In the genomic region with DNA sequence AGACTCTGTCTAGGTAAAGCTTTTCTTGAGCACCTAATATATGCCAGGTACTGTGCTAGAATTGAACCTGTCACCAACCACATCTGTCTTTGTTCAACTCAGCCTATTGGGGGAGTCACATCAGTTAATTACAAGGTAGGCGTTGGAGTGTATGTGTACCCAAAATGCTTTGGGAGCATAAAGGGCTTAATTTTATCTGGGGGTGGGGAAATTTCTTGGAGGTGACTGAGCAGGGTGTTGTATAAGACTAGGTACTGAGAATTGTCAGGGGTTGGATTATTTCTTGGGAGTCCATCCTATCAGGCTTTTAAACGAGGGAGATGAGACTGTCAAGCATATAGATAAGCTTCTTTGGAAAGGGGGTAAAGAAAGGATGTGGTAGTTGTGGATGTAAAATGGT, we compare ENCODE assay signal across 9 mouse cellular contexts. TPM values are rescaled to one million over a fixed set of nuclear protein-coding genes. Genes with fewer than 3 reads are reported as not detected.
DNase-seq lines count a peak whose midpoint lies in the region; ATAC-seq lines count a peak whose summit lies in the region.
"Had no signal": no experiment of that assay in that cellular context is flagged by ENCODE, and none has a peak within 500 bp of the region (broad histone marks: within the 10 kb centered on the region; RNA-seq: fewer than 3 reads in every experiment).

No protein-coding gene starts in this region.

- DNase-seq in liver, embryonic 11.5 days (ENCODE audit: low spot score), result no peak
- no peak for DNase-seq in liver
- no peak for DNase-seq in layer of hippocampus, adult 9-11 months
- no peak for DNase-seq in spleen, adult 18-20 months
- no peak for DNase-seq in gastrocnemius, adult 18-20 months (ENCODE audit: low spot score)
- DNase-seq: gastrocnemius, postnatal 10 days had no signal

- 29% methylated on average over 2 of the region's 2 CpGs for WGBS in liver, embryonic 11.5 days
- WGBS in embryonic facial prominence, embryonic 13.5 days, result 27% methylated on average over 2 of the region's 2 CpGs
- 31% methylated on average over 2 of the region's 2 CpGs for WGBS in intestine, embryonic 15.5 days
- WGBS in neural tube, embryonic 12.5 days, result 44% methylated on average over 2 of the region's 2 CpGs

- H3K9me3 ChIP-seq in liver, embryonic 11.5 days (ENCODE audit: control insufficient read depth, low read length), result no peaks in the 10 kb centered on the region
- H3K9me3 ChIP-seq in embryonic facial prominence, embryonic 13.5 days, result no peaks in the 10 kb centered on the region
- H3K9me3 ChIP-seq in intestine, embryonic 15.5 days, result no peaks in the 10 kb centered on the region
- no peaks in the 10 kb centered on the region for H3K9me3 ChIP-seq in neural tube, embryonic 12.5 days

- H3K4me3 ChIP-seq in liver, embryonic 11.5 days (ENCODE audit: low read depth, low read length), result peak overlapping the region; percentile 100
- peak overlapping the region; percentile 90 for H3K4me3 ChIP-seq in embryonic facial prominence, embryonic 13.5 days
- H3K4me3 ChIP-seq in intestine, embryonic 15.5 days (replicated peaks), result peak overlapping the region; percentile 99
- H3K4me3 ChIP-seq in neural tube, embryonic 12.5 days, result peak overlapping the region; percentile 100

- peaks cover 4% of the 10 kb centered on the region; the same call in 1 of the 2 replicates for H3K36me3 ChIP-seq in liver, embryonic 11.5 days (ENCODE audit: control insufficient read depth, insufficient read depth, low read length)
- peaks cover 5% of the 10 kb centered on the region for H3K36me3 ChIP-seq in embryonic facial prominence, embryonic 13.5 days
- no peaks in the 10 kb centered on the region for H3K36me3 ChIP-seq in intestine, embryonic 15.5 days
- H3K36me3 ChIP-seq in neural tube, embryonic 12.5 days, result peaks cover 11% of the 10 kb centered on the region; the same call in 1 of the 2 replicates

- H3K27me3 ChIP-seq in liver, embryonic 11.5 days (replicated peaks; ENCODE audit: control insufficient read depth, insufficient read depth, low read length), result no peaks in the 10 kb centered on the region
- no peaks in the 10 kb centered on the region for H3K27me3 ChIP-seq in embryonic facial prominence, embryonic 13.5 days
- H3K27me3 ChIP-seq in intestine, embryonic 15.5 days (replicated peaks), result no peaks in the 10 kb centered on the region
- H3K27me3 ChIP-seq in neural tube, embryonic 12.5 days (replicated peaks), result no peaks in the 10 kb centered on the region

- H3K4me2 ChIP-seq in liver, embryonic 11.5 days, result peak overlapping the region; percentile 91
- peak overlapping the region; percentile 75 for H3K4me2 ChIP-seq in embryonic facial prominence, embryonic 13.5 days
- peak overlapping the region; percentile 64 for H3K4me2 ChIP-seq in intestine, embryonic 15.5 days (replicated peaks)
- peak overlapping the region; percentile 81 for H3K4me2 ChIP-seq in neural tube, embryonic 12.5 days (replicated peaks)

- H3K9ac ChIP-seq in liver, embryonic 11.5 days (ENCODE audit: low read depth, low read length), result peak overlapping the region; percentile 61; the same call in 1 of the 2 replicates
- H3K9ac ChIP-seq in embryonic facial prominence, embryonic 13.5 days, result peak overlapping the region; percentile 57; the same call in 1 of the 2 replicates
- H3K9ac ChIP-seq in intestine, embryonic 15.5 days, result 0 out of 2 replicates have a peak overlapping the region, but pooled peaks have one; percentile 6
- H3K9ac ChIP-seq in neural tube, embryonic 12.5 days, result peak overlapping the region; percentile 99

- H3K4me1 ChIP-seq in liver, embryonic 11.5 days (replicated peaks; ENCODE audit: control insufficient read depth, insufficient read depth, low read length), result peaks cover 27% of the 10 kb centered on the region
- peaks cover 25% of the 10 kb centered on the region for H3K4me1 ChIP-seq in embryonic facial prominence, embryonic 13.5 days
- peaks cover 13% of the 10 kb centered on the region for H3K4me1 ChIP-seq in intestine, embryonic 15.5 days (replicated peaks)
- peaks cover 21% of the 10 kb centered on the region for H3K4me1 ChIP-seq in neural tube, embryonic 12.5 days

- no peak for ATAC-seq in liver, embryonic 11.5 days (replicated peaks; ENCODE audit: low FRiP score)
- ATAC-seq in embryonic facial prominence, embryonic 13.5 days (ENCODE audit: insufficient number of reproducible peaks, insufficient read depth, low FRiP score, low TSS enrichment, low read depth), result no peak
- no peak for ATAC-seq in intestine, embryonic 15.5 days
- no peak for ATAC-seq in neural tube, embryonic 12.5 days (ENCODE audit: low FRiP score, low read depth)

- H3K27ac ChIP-seq in liver, embryonic 11.5 days (ENCODE audit: low read depth, low read length), result peak overlapping the region; percentile 3; the same call in 1 of the 2 replicates
- H3K27ac ChIP-seq in embryonic facial prominence, embryonic 13.5 days, result no peak overlapping the region
- H3K27ac ChIP-seq in intestine, embryonic 15.5 days, result no peak overlapping the region
- H3K27ac ChIP-seq in neural tube, embryonic 12.5 days, result no peak overlapping the region

RNA-seq across cellular contexts. Expression of gene Top1, which starts 2.4 kb away (rescaled TPM):
- 84.1 and 89.8 TPM in 2 replicates for polyA plus RNA-seq in liver, embryonic 11.5 days (2014; fragmentation: Nextera tagmentation; extraction: Ambion mirVana)
- polyA plus RNA-seq in embryonic facial prominence, embryonic 13.5 days (2015; fragmentation: Nextera tagmentation; extraction: Ambion mirVana), result 105 and 107 TPM in 2 replicates
- polyA plus RNA-seq in intestine, embryonic 15.5 days (2015; fragmentation: Nextera tagmentation; extraction: Ambion mirVana), result 61.5 and 65.3 TPM in 2 replicates
- 106 and 118 TPM in 2 replicates for polyA plus RNA-seq in neural tube, embryonic 12.5 days (2016; fragmentation: Nextera tagmentation; extraction: Ambion mirVana)
- total RNA-seq in gastrocnemius, adult 18-20 months (2021), result 10 to 100 TPM; 29.1 to 36.7 TPM

Comparison
In these comparisons a context has a peak if more than half of its experiments do, and no peak if none do; other contexts are left out.
1. H3K9ac ChIP-seq: peak in every context shown above with its lines; median percentile 99 in neural tube, embryonic 12.5 days; 61 in liver, embryonic 11.5 days; 57 in embryonic facial prominence, embryonic 13.5 days; 6 in intestine, embryonic 15.5 days.